Mouse (Mus musculus) hindbrain, embryonic 16.5 days (tissue): ENCODE measurements around the gene Arpc2. TPM values are rescaled to one million over a fixed set of nuclear protein-coding genes. Genes with fewer than 3 reads are reported as not detected.

Experiments
- ATAC-seq: fragments of 200-750 bp; cut with Nextera tagmentation; 2 replicates; pipeline ENCODE4 v1.8.0; 2017; ENCODE audit warnings: moderate TSS enrichment, moderate library complexity
- H3K27ac ChIP-seq: fragments of 300-500 bp; sonication (generic); 2 replicates; pipeline ENCODE4 v1.5.1; 2014; ENCODE audit warnings: low read depth, mild to moderate bottlenecking, control low read depth, low read length, moderate library complexity
- H3K27me3 ChIP-seq: fragments of 300-500 bp; sonication (generic); replicated peaks from 2 replicates; pipeline ENCODE4 v1.6.1; 2014; ENCODE audit warnings: low read length; ENCODE audit not compliant: control insufficient read depth, insufficient read depth
- H3K36me3 ChIP-seq: fragments of 300-500 bp; sonication (generic); 2 replicates; pipeline ENCODE4 v1.6.1; 2014; ENCODE audit warnings: mild to moderate bottlenecking, low read length, moderate library complexity, mixed read lengths; ENCODE audit not compliant: control insufficient read depth, insufficient read depth
- H3K4me1 ChIP-seq: fragments of 300-500 bp; sonication (generic); 2 replicates; pipeline ENCODE4 v1.6.1; 2014; ENCODE audit warnings: low read depth, low read length; ENCODE audit not compliant: control insufficient read depth, insufficient read depth
- H3K4me2 ChIP-seq: fragments of 300-500 bp; sonication (generic); 2 replicates; pipeline ENCODE4 v1.6.1; 2014; ENCODE audit warnings: mild to moderate bottlenecking, low read length, control low read depth, moderate library complexity
- H3K4me3 ChIP-seq: fragments of 300-500 bp; sonication (generic); 2 replicates; pipeline ENCODE4 v1.5.1; 2014; ENCODE audit warnings: mild to moderate bottlenecking, low read length, control low read depth, moderate library complexity
- H3K9ac ChIP-seq: fragments of 300-500 bp; sonication (generic); 2 replicates; pipeline ENCODE4 v1.6.1; 2014; ENCODE audit warnings: low read depth, mild to moderate bottlenecking, control low read depth, low read length, moderate library complexity
- H3K9me3 ChIP-seq: fragments of 300-500 bp; sonication (generic); 2 replicates; pipeline ENCODE4 v1.6.1; 2014; ENCODE audit warnings: mild to moderate bottlenecking, low read length, moderate library complexity; ENCODE audit not compliant: control insufficient read depth
- WGBS: fragments of 180-500 bp; shearing (Covaris S2); extraction: QIAGEN DNeasy Blood & Tissue Kit; methylation state at CpG from one replicate; pipeline ENCODE4 v1.1.7; 2014; 5-methylcytosine and 5-hydroxymethylcytosine counted together
- polyA plus RNA-seq: library from polyadenylated mRNA; unstranded; fragments of >200 nt; fragmentation: Nextera tagmentation; extraction: Ambion mirVana; gene quantifications from 2 replicates; pipeline ENCODE4 v1.2.1, GENCODE M21; 2015

Gene Arpc2
- polyA plus RNA-seq, 1 experiment from 2014 or later, result 415 TPM

DNA sequence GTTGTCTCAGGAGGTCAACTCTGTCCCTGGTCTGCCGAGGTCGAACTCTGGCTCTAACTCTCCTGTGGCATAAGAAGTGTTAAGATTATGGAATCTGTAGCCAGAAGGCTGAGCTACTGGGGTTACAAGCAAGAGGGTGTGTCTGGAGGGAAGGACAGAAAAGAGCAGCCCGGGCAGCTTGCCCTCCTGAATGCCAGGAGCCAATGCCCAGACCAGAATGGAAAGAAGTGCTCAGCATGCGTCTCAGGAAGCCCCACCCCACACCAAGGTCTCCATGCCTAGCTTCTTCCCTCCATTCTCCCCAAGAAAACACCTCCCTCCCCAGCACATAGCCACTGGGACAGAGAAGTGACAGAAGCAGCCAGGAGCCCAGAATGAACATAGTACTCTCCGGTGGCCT lies 63.1 kb downstream of the Arpc2 start:
- WGBS, result 59% methylated on average over 5 of the region's 5 CpGs
- ATAC-seq, result no peak
- no peaks in the 10 kb centered on the region for H3K36me3 ChIP-seq
- H3K4me1 ChIP-seq, result peaks cover 29% of the 10 kb centered on the region
- H3K27me3 ChIP-seq, result peaks cover 7% of the 10 kb centered on the region
- H3K4me2 ChIP-seq, result no peak overlapping the region
- H3K4me3 ChIP-seq, result no peak overlapping the region
- peak overlapping the region; percentile 8; the same call in 1 of the 2 replicates for H3K27ac ChIP-seq
- no peak overlapping the region for H3K9ac ChIP-seq
- no peaks in the 10 kb centered on the region for H3K9me3 ChIP-seq

- Histone ChIP-seq H3K4me2 (no peak overlapping the region), H3K27ac (no peak overlapping the region), H3K4me3 (no peak overlapping the region), H3K9ac (no peak overlapping the region), H3K9me3 (no peaks in the 10 kb centered on the region), H3K36me3 (no peaks in the 10 kb centered on the region), H3K27me3 (peaks cover 7% of the 10 kb centered on the region), H3K4me1 (peaks cover 26% of the 10 kb centered on the region)
- no peak for ATAC-seq
- 89% methylated on average over 6 of the region's 6 CpGs for WGBS
Measured at GRCm38 (mm10) chr1:74300347-74301110, 64.6 kb downstream of the Arpc2 start.

DNA sequence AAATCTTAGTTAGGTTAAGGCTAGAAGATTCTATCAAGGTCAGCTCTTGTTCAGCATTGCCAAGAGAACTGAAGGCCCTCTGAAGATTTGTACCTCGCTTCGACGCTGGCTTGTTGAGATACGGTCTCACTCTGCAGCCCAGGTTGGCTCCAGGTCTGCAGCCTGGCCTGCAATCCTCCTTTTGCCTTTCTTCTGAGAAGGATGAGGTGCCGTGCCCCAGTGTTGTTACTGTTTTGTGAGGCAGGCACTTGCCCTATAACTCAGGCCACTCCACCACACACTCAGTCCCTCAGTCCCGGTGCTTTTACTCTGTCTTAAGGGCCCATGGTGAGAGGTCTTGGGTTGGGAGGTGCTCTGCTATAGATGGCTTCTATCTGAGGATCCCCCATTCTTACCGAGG lies 66.3 kb downstream of the Arpc2 start:
- ATAC-seq, result no peak
- Histone ChIP-seq H3K36me3 (no peaks in the 10 kb centered on the region), H3K9ac (no peak overlapping the region), H3K4me2 (no peak overlapping the region), H3K27me3 (peaks cover 7% of the 10 kb centered on the region), H3K4me3 (no peak overlapping the region), H3K27ac (no peak overlapping the region), H3K9me3 (no peaks in the 10 kb centered on the region), H3K4me1 (peaks cover 10% of the 10 kb centered on the region; the same call in 1 of the 2 replicates)
- WGBS, result 90% methylated on average over 7 of the region's 7 CpGs

DNA sequence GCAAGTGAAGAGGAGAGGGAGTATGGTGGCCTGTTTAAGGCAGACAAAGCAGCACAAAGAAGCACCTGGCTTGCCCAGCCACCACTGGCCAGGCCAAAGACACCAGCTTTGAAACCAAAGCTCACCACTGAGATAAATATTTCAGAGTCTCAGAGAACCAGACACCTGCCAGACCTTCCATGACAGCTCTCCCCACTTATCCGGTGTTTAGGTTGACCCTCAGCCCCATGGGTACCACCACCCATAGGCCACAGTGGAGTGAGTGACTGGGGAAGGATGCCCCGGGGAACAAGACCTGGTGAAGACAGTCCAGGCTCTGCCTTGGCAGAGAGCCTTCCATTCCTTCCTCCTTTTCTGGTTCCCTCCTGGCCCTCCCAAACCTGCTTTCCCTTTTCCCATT lies 67.0 kb downstream of the Arpc2 start:
- WGBS, result 83% methylated on average over 2 of the region's 2 CpGs
- Histone ChIP-seq H3K9me3 (no peaks in the 10 kb centered on the region), H3K27me3 (peaks cover 7% of the 10 kb centered on the region), H3K4me2 (peak overlapping the region; percentile 71; the same call in 1 of the 2 replicates), H3K4me3 (no peak overlapping the region), H3K4me1 (peaks cover 9% of the 10 kb centered on the region; the same call in 1 of the 2 replicates), H3K9ac (no peak overlapping the region), H3K36me3 (no peaks in the 10 kb centered on the region), H3K27ac (no peak overlapping the region)
- ATAC-seq, result no peak

- ATAC-seq, result peak; percentile 87
Measured at GRCm38 (mm10) chr1:74303509-74304338, 67.8 kb downstream of the Arpc2 start.

DNA sequence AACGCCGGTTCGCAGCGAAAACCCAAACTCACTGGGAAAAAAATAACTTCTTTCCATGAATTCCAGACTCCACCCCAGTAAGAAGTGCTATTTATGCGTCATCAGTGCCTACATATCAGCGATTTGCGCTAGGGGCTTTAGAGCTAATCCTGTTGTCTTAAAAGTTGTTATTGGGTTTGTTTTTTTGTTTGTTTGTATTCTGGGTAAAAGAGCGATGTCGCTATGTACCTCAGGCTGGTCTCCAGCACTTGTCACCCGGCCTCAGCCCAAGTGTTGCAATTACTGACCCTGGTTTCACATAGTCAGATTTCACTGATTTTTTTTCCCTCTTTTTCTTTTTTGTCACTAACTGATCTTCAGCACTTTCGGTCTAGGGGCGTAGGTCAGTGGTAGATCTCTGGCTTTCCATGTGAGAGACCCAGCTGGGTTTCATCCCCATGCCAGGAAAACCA lies 68.5 kb downstream of the Arpc2 start:
- Histone ChIP-seq H3K4me3 (peak overlapping the region; percentile 52), H3K9me3 (no peaks in the 10 kb centered on the region), H3K4me2 (peak overlapping the region; percentile 71), H3K36me3 (no peaks in the 10 kb centered on the region), H3K27me3 (peaks cover 7% of the 10 kb centered on the region), H3K4me1 (peaks cover 6% of the 10 kb centered on the region; the same call in 1 of the 2 replicates), H3K27ac (peak overlapping the region; percentile 67), H3K9ac (peak overlapping the region; percentile 62)
- ATAC-seq, result no peak
- WGBS, result 15% methylated on average over 12 of the region's 12 CpGs

More at GRCm38 (mm10) chr1:74303509-74304338, 67.8 kb downstream of the Arpc2 start:
- H3K27ac ChIP-seq, result peak overlapping the region; percentile 67
- H3K9me3 ChIP-seq, result no peaks in the 10 kb centered on the region
- H3K27me3 ChIP-seq, result peaks cover 7% of the 10 kb centered on the region
- WGBS, result 2% methylated on average over 48 of the region's 56 CpGs
- H3K4me2 ChIP-seq, result peak overlapping the region; percentile 71
- peaks cover 9% of the 10 kb centered on the region; the same call in 1 of the 2 replicates for H3K4me1 ChIP-seq
- H3K4me3 ChIP-seq, result peak overlapping the region; percentile 52
- peak overlapping the region; percentile 62 for H3K9ac ChIP-seq
- H3K36me3 ChIP-seq, result no peaks in the 10 kb centered on the region

GRCm38 (mm10) chr1:74304946-74305345 lies 69.1 kb downstream of the Arpc2 start:
- Histone ChIP-seq H3K4me1 (peaks cover 6% of the 10 kb centered on the region; the same call in 1 of the 2 replicates), H3K9me3 (no peaks in the 10 kb centered on the region), H3K9ac (no peak overlapping the region), H3K36me3 (no peaks in the 10 kb centered on the region), H3K27ac (no peak overlapping the region), H3K27me3 (peaks cover 7% of the 10 kb centered on the region), H3K4me2 (no peak overlapping the region), H3K4me3 (no peak overlapping the region)
- no peak for ATAC-seq
- WGBS, result 77% methylated on average over 4 of the region's 4 CpGs

GRCm38 (mm10) chr1:74305522-74305921 lies 69.6 kb downstream of the Arpc2 start, which contains the start of gene Tmbim1:
Gene Tmbim1 (minus strand): TSS chr1:74305622.
- no peaks in the 10 kb centered on the region for H3K36me3 ChIP-seq
- no peak within 1 kb of the TSS for H3K27ac ChIP-seq
- no peaks in the 10 kb centered on the region for H3K9me3 ChIP-seq
- no peak within 1 kb of the TSS for H3K9ac ChIP-seq
- peak within 1 kb of the TSS; percentile 71 for H3K4me2 ChIP-seq
- peaks cover 6% of the 10 kb centered on the region; the same call in 1 of the 2 replicates for H3K4me1 ChIP-seq
- no peak for ATAC-seq
- 91% methylated on average over 2 of the region's 2 CpGs for WGBS
- H3K27me3 ChIP-seq, result peaks cover 7% of the 10 kb centered on the region
- no peak within 1 kb of the TSS; the same call in 1 of the 2 replicates for H3K4me3 ChIP-seq

DNA sequence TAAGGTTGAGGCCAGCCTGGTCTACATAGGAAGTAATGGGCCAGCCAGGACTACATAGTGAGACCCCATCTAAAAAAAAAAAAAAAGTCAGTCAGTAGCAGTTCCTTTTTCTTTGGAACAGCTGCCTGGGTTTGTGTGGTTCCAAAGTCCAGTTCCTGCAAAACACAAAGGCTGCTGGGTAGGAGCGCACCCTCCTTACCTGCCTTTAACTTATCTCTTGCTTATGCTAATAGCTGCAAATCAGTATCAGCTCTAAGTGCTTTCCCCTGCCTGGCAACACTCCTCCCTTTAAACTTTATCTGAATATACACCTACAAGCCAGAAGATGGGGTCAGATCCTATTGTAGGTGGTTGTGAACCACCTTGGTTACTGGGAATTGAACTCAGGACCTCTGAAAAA lies 71.3 kb downstream of the Arpc2 start:
- peaks cover 6% of the 10 kb centered on the region; the same call in 1 of the 2 replicates for H3K4me1 ChIP-seq
- H3K4me2 ChIP-seq, result no peak overlapping the region
- H3K27ac ChIP-seq, result no peak overlapping the region
- peaks cover 7% of the 10 kb centered on the region for H3K27me3 ChIP-seq
- H3K9ac ChIP-seq, result no peak overlapping the region
- no peak overlapping the region for H3K4me3 ChIP-seq
- no peaks in the 10 kb centered on the region for H3K9me3 ChIP-seq
- WGBS, result 91% methylated on average over 1 of the region's 1 CpGs
- no peak for ATAC-seq
- no peaks in the 10 kb centered on the region for H3K36me3 ChIP-seq
